Mouse (Mus musculus) heart, embryonic 16.5 days (tissue): Measurements from ENCODE around the gene H2-T22. TPM values are rescaled to one million over a fixed set of nuclear protein-coding genes. Genes with fewer than 3 reads are reported as not detected.
A peak's percentile ranks its signal among the peaks of the same experiment; 100 is the strongest.
"Not testable (repeated sequence)": the region's sequence is repeated elsewhere in the genome, so short reads cannot be mapped to it uniquely, and the experiment has no call there.

Experiments used
- ATAC-seq: fragments of 200-750 bp; cut with Nextera tagmentation; replicated peaks from 2 replicates; pipeline ENCODE4 v1.8.0; 2017; ENCODE audit warnings: moderate number of reproducible peaks; ENCODE audit not compliant: insufficient read depth, low FRiP score; ENCODE audit errors: extremely low read depth
- H3K27ac ChIP-seq: fragments of 300-500 bp; sonication (generic); 2 replicates; pipeline ENCODE4 v1.5.1; 2014; ENCODE audit warnings: mild to moderate bottlenecking, low read length, control low read depth, moderate library complexity
- H3K27me3 ChIP-seq: fragments of 300-500 bp; sonication (generic); 2 replicates; pipeline ENCODE4 v1.6.1; 2014; ENCODE audit warnings: low read length, mixed read lengths; ENCODE audit not compliant: control insufficient read depth, insufficient read depth
- H3K36me3 ChIP-seq: fragments of 300-500 bp; sonication (generic); 2 replicates; pipeline ENCODE4 v1.6.1; 2014; ENCODE audit not compliant: control insufficient read depth, insufficient read depth
- H3K4me1 ChIP-seq: fragments of 300-500 bp; sonication (generic); 2 replicates; pipeline ENCODE4 v1.6.1; 2014; ENCODE audit warnings: low read length, mixed read lengths; ENCODE audit not compliant: control insufficient read depth, insufficient read depth
- H3K4me2 ChIP-seq: fragments of 300-500 bp; sonication (generic); 2 replicates; pipeline ENCODE4 v1.6.1; 2014; ENCODE audit warnings: low read depth, mild to moderate bottlenecking, control low read depth, low read length
- H3K4me3 ChIP-seq: fragments of 300-500 bp; sonication (generic); 2 replicates; pipeline ENCODE4 v1.5.1; 2014; ENCODE audit warnings: mild to moderate bottlenecking, control low read depth, low read length
- H3K9ac ChIP-seq: fragments of 300-500 bp; sonication (generic); 2 replicates; pipeline ENCODE4 v1.6.1; 2014; ENCODE audit warnings: low read length, control low read depth
- H3K9me3 ChIP-seq: fragments of 300-500 bp; sonication (generic); replicated peaks from 2 replicates; pipeline ENCODE4 v1.6.1; 2016; ENCODE audit warnings: low read length; ENCODE audit not compliant: control insufficient read depth
- WGBS: fragments of 180-500 bp; shearing (Covaris S2); extraction: QIAGEN DNeasy Blood & Tissue Kit; methylation state at CpG from one replicate; pipeline ENCODE4 v1.1.7; 2014; 5-methylcytosine and 5-hydroxymethylcytosine counted together
- polyA plus RNA-seq: library from polyadenylated mRNA; unstranded; fragments of >200 nt; fragmentation: Nextera tagmentation; extraction: Ambion mirVana; gene quantifications from 2 replicates; pipeline ENCODE4 v1.2.1, GENCODE M21; 2015

Gene H2-T22
- polyA plus RNA-seq = 10.1 and 12.6 TPM in 2 replicates

DNA sequence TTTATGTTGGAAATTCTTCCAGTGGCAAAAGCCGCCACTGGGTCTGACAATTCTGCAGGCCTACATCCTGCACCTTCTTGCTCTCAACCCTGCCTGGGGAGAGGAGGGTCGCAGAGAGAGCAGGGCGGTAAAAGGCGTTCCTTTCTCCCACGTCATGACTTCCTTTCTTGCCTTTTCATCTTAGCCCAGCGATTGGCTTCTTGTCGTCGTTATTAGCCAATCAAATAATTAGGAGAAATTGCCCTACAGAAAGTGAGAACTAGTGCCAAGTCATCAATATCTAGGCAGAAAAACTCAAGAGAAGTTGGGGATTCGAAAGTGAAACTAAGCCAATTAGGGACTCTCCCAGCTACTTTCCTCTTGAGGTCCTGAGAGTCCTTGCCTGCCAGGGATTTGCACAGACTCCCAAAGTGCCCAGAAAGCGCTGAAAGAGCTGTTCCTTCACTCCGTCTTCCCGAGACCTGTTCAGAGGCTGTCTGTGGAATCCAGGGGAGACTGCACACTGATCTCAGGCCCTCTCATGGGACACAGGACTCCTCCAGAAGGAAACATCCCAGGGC, at the start of gene H2-T22, which contains the start of gene Gm6034:
Gene H2-T22, minus strand, starts transcription at position 138 of the 560 bp plus-strand sequence.
Gene Gm6034, plus strand, starts transcription at position 352 of the 560 bp plus-strand sequence.
- H3K4me3 ChIP-seq = peak within 1 kb of the TSS; percentile 60
- not testable (repeated sequence) for H3K9me3 ChIP-seq, H3K27me3 ChIP-seq, H3K36me3 ChIP-seq, H3K4me1 ChIP-seq
- H3K9ac ChIP-seq = peak within 1 kb of the TSS; percentile 70
- H3K27ac ChIP-seq = peak within 1 kb of the TSS; percentile 48; the same call in 1 of the 2 replicates
- peak; percentile 95 for ATAC-seq
- WGBS = under 1% methylated on average over 12 of the region's 12 CpGs
- H3K4me2 ChIP-seq = peak within 1 kb of the TSS; percentile 80

DNA sequence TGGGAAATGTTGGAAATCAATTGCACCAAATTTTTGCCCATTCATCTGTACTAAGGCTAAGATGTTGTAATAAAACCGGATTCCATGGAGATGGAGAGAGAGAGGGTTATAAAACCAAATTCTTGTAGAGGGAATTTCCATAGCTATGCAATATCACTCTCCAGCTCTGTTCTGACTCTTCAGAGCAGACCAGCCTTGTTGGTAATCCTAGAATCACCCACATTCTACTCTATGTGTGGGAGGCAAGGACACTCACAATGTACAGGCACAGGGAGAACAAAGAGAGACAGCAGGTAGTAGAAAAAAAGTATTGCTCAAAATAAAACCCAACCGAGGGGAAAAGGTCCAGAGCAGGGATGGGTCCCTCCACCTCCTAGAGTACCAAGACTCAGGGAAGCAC, 49.4 kb upstream of the H2-T22 start:
- not testable (repeated sequence) for H3K27ac ChIP-seq, H3K36me3 ChIP-seq, H3K9ac ChIP-seq, H3K4me3 ChIP-seq, H3K4me1 ChIP-seq, H3K9me3 ChIP-seq, H3K27me3 ChIP-seq, H3K4me2 ChIP-seq, ATAC-seq
- WGBS = no CpG with 5 or more reads among the region's 2 CpGs

DNA sequence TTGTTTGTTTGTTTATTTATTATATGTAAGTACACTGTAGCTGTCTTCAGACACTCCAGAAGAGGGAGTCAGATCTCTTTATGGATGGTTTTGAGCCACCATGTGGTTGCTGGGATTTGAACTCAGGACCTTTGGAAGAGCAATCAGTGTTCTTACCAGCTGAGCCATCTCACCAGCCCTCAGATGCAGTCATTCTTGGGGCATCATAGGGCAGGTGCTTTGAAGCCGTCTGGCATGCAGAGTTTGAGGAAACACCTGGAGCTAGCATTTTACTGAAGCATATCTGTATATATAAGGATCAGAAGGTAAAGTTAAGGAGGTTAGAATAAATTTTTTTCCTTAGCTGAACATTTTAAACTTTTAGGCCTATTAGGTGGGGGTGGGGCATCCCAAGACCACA, 43.4 kb upstream of the H2-T22 start:
- H3K4me1 ChIP-seq, H3K36me3 ChIP-seq, H3K4me3 ChIP-seq, ATAC-seq, H3K27ac ChIP-seq, H3K9me3 ChIP-seq, H3K9ac ChIP-seq, H3K4me2 ChIP-seq: not testable (repeated sequence)
- WGBS = 57% methylated on average over 1 of the region's 1 CpGs
- peaks cover 27% of the 10 kb centered on the region for H3K27me3 ChIP-seq

DNA sequence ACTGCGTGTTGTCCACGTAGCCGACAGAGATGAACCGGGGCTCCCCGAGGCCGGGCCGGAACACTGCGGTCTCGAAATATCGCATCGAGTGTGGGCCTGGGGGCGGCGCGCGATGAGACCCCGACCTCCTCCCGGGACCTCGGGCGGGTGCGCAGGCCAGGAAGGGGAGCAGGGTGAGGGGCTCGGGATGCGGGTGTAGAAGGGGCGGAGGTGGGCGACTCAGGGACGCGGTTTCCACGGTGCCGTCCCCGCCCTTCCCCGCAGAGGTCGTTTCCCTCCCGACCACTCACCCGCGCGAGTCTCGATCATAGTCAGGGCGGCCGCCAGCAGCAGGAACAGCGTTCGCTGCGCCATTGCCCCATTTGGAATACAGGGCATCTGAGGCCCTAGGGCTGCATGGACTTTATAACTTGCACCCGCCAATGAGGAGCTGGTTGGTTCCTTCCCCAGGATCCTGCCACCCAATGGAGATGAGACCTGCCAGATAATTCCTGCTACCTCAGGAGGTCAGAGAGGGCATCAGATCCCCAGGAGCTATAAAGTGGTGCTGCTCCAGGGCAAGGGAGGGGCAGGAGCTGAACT, 41.4 kb upstream of the H2-T22 start:
- no peaks in the 10 kb centered on the region; the same call in 1 of the 2 replicates for H3K4me1 ChIP-seq
- no peak overlapping the region for H3K27ac ChIP-seq
- peak overlapping the region; percentile 28 for H3K9ac ChIP-seq
- H3K4me2 ChIP-seq = peak overlapping the region; percentile 98
- H3K36me3 ChIP-seq = no peaks in the 10 kb centered on the region
- H3K27me3 ChIP-seq = peaks cover 27% of the 10 kb centered on the region
- H3K4me3 ChIP-seq = peak overlapping the region; percentile 59
- ATAC-seq = peak; percentile 28; the same call in 1 of the 2 replicates
- under 1% methylated on average over 38 of the region's 42 CpGs for WGBS
- no peaks in the 10 kb centered on the region for H3K9me3 ChIP-seq

DNA sequence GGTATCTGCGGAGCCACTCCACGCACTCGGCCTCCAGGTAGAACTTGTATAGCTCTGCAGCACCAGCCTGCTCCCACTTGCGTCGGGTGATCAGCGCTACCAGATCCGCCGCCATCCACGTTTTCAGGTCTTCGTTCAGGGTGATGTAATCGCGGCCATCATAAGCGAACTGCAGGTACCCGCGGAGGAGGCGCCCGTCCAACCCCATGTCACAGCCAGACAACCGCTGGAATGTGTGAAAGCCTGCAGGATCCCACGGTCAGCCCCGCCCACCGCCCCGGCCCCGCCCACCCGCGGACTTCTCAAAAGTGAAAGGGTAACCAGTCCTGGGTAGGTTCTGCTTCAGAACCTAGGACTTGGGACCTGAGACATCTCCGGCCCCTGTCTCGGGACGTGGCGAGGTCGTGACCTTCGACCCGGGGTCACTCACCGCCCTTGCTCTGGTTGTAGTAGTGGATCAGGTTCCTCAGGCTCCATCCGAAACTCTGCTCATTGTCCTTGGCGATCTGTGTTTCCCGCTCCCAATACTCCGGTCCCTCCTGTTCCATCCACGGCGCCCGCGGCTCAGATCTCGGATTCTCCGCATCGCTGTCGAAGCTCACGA, 40.8 kb upstream of the H2-T22 start:
- WGBS = under 1% methylated on average over 46 of the region's 46 CpGs
- ATAC-seq = peak; percentile 37; the same call in 1 of the 2 replicates
- H3K9ac ChIP-seq = peak overlapping the region; percentile 28
- no peaks in the 10 kb centered on the region for H3K9me3 ChIP-seq
- peak overlapping the region; percentile 98 for H3K4me2 ChIP-seq
- H3K36me3 ChIP-seq = no peaks in the 10 kb centered on the region
- peak overlapping the region; percentile 59 for H3K4me3 ChIP-seq
- H3K27ac ChIP-seq = no peak overlapping the region
- H3K4me1 ChIP-seq = no peaks in the 10 kb centered on the region; the same call in 1 of the 2 replicates
- peaks cover 27% of the 10 kb centered on the region for H3K27me3 ChIP-seq

DNA sequence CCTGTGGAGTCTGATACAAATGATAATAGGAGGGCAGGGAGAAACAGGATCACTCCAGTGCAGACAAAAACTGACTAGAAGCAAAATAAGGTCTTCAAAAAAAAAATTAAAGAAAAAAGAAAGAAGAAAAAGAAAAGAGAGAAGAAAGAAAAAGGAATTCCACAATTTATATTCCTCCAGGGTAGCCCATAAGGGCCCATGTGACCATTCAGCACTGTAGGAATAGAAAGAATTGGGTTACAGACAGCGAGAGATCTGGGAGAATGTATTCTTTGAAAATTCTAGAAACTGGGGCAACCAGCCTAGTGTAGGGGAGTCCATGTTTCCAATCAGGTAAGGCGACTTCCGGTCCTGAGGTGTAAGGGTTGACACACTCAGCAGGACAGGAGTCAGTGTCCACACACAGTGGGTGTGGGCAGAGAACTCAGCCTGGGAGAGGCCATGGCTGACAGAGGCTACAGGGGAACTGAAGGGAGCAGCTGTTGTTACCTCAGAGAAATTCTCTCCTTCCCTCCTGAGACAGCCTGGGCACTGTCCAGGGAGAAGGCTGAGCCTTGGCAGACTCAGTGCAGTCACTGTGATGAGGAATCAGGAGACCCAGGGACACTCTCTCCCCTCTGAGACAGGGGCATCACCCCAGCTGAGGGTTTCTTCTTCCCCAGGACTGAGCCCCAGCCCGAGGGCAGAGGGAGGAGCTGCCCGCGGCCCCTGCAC, 40.1 kb upstream of the H2-T22 start:
- Histone ChIP-seq H3K4me3 (peak overlapping the region; percentile 59), H3K4me2 (peak overlapping the region; percentile 98), H3K27me3 (peaks cover 27% of the 10 kb centered on the region)
- H3K27ac ChIP-seq, ATAC-seq, H3K36me3 ChIP-seq, H3K4me1 ChIP-seq, H3K9me3 ChIP-seq, H3K9ac ChIP-seq: not testable (repeated sequence)
- 51% methylated on average over 3 of the region's 6 CpGs for WGBS

DNA sequence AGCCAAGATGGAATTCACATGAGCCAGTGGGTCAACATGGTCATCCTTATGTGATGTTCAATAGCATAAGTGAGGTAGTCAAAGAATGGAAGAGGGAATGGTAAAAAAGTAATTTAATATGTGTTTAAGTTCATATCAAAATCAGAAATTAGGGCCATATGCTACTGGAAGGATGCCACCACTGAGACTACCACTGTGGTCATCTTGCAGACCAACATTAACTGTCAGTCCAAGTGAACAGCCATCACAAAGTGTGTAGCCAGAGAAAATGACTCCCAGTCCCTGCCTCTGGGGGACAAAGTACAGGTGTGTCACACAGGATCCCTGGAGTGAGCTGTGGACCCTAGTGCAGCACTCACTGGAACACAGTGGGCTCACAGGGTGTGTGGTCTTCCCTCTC, 39.4 kb upstream of the H2-T22 start:
- not testable (repeated sequence) for H3K9me3 ChIP-seq, H3K27ac ChIP-seq, H3K4me2 ChIP-seq, ATAC-seq, H3K9ac ChIP-seq, H3K36me3 ChIP-seq, H3K4me3 ChIP-seq, H3K4me1 ChIP-seq
- peaks cover 27% of the 10 kb centered on the region for H3K27me3 ChIP-seq

DNA sequence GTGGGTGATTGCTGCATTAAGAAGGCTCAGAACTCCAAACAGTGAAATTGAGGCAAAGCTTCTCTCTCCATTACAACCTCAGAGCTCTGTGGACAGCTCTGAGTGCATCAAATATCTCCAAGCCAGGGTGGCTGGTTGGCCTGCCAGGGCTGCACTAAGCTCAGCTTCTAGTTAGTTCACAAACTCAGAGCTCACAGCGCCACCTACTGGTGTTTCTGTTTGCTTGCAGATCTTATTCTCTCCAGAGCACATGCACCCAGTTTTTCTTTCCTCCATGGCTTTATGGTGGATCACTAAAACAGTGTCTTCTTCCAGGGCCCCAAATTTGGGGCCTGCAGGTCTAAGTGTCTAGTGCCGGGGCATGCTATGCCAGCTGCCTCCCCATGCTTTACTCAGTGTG, 18.3 kb upstream of the H2-T22 start:
- no peak for ATAC-seq
- no peak overlapping the region for H3K4me3 ChIP-seq
- WGBS = 22% methylated on average over 2 of the region's 2 CpGs
- H3K4me2 ChIP-seq = no peak overlapping the region
- no peak overlapping the region for H3K27ac ChIP-seq
- H3K9ac ChIP-seq = no peak overlapping the region
- H3K27me3 ChIP-seq = no peaks in the 10 kb centered on the region; the same call in 1 of the 2 replicates
- no peaks in the 10 kb centered on the region for H3K36me3 ChIP-seq
- H3K4me1 ChIP-seq = no peaks in the 10 kb centered on the region
- H3K9me3 ChIP-seq = no peaks in the 10 kb centered on the region

DNA sequence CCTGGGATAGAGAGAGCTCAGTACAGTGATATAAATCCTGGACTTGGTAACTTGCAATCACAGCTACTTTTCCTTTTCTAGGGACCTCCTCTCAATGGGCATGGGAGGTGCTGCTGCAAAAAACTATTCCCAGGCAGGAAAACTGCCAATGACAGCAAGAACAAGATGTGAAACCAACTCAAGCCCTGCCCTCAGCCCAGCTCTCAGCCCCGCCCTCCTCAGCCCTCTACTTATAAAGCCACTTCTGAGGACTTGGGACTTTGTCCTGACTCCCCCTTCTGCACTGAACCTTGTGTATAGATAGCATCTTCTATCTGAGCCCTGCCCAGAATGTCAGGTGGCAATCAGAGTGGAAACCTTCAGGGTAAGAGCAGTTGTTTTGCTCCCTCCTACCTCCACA, 15.8 kb upstream of the H2-T22 start, which contains the start of gene Gm11127:
Gene Gm11127, minus strand, starts transcription at position 10 of the 400 bp plus-strand sequence.
- WGBS = 67% methylated on average over 1 of the region's 1 CpGs
- ATAC-seq, H3K9me3 ChIP-seq, H3K36me3 ChIP-seq, H3K4me3 ChIP-seq, H3K27ac ChIP-seq, H3K4me2 ChIP-seq, H3K27me3 ChIP-seq, H3K4me1 ChIP-seq, H3K9ac ChIP-seq: not testable (repeated sequence)
